Mouse (Mus musculus): ENCODE measurements around the gene Cdk9.

Gene Cdk9

GRCm38 (mm10) chr2:32712934-32713817 is at the start of gene Cdk9:
Gene Cdk9, minus strand, starts transcription at chr2:32713076.
- DNase-seq (ENCODE audit: low spot score in 2 of 2): peak; percentile 95 to 96

GRCm38 (mm10) chr2:32761859-32762258 is 49.0 kb upstream of the Cdk9 start:
- DNase-seq (ENCODE audit: low spot score in 2 of 2): no peak

- DNase-seq (ENCODE audit: low spot score in 2 of 2): no peak
Measured at GRCm38 (mm10) chr2:32761361-32761760, 48.5 kb upstream of the Cdk9 start.

GRCm38 (mm10) chr2:32759001-32759400 is 46.1 kb upstream of the Cdk9 start:
- no peak for DNase-seq (ENCODE audit: low spot score in 2 of 2)

GRCm38 (mm10) chr2:32758503-32758902 is 45.6 kb upstream of the Cdk9 start:
- DNase-seq (ENCODE audit: low spot score in 2 of 2): no peak

GRCm38 (mm10) chr2:32757056-32757845 is 44.4 kb upstream of the Cdk9 start, which contains the start of gene Tor2a:
Gene Tor2a, plus strand, starts transcription at chr2:32757234.
- peak; percentile 96 to 97 for DNase-seq (ENCODE audit: low spot score in 2 of 2)

- no peak for DNase-seq (ENCODE audit: low spot score in 2 of 2)
Measured at GRCm38 (mm10) chr2:32756674-32757055, 43.8 kb upstream of the Cdk9 start.

- no peak for DNase-seq (ENCODE audit: low spot score in 2 of 2)
Measured at GRCm38 (mm10) chr2:32752181-32752580, 39.3 kb upstream of the Cdk9 start.

GRCm38 (mm10) chr2:32751665-32752033 is 38.8 kb upstream of the Cdk9 start:
- no peak for DNase-seq (ENCODE audit: low spot score in 2 of 2)

- no peak for DNase-seq (ENCODE audit: low spot score in 2 of 2)
Measured at GRCm38 (mm10) chr2:32750887-32751664, 38.2 kb upstream of the Cdk9 start.

- DNase-seq (ENCODE audit: low spot score in 2 of 2): no peak
Measured at GRCm38 (mm10) chr2:32750199-32750598, 37.3 kb upstream of the Cdk9 start.

- DNase-seq (ENCODE audit: low spot score in 2 of 2): no peak
Measured at GRCm38 (mm10) chr2:32749082-32749481, 36.2 kb upstream of the Cdk9 start.

- DNase-seq (ENCODE audit: low spot score in 2 of 2): no peak
Measured at GRCm38 (mm10) chr2:32744272-32744982, 31.6 kb upstream of the Cdk9 start.

GRCm38 (mm10) chr2:32742173-32742531 is 29.3 kb upstream of the Cdk9 start:
- no peak for DNase-seq (ENCODE audit: low spot score in 2 of 2)

- DNase-seq (ENCODE audit: low spot score in 2 of 2): no peak
Measured at GRCm38 (mm10) chr2:32741273-32742172, 28.6 kb upstream of the Cdk9 start.

- DNase-seq (ENCODE audit: low spot score in 2 of 2): no peak
Measured at GRCm38 (mm10) chr2:32740916-32741272, 28.0 kb upstream of the Cdk9 start, which contains the start of gene 6330409D20Rik. Gene 6330409D20Rik, minus strand, starts transcription at chr2:32741016.

GRCm38 (mm10) chr2:32739311-32739710 is 26.4 kb upstream of the Cdk9 start:
- no peak for DNase-seq (ENCODE audit: low spot score in 2 of 2)

- no peak for DNase-seq (ENCODE audit: low spot score in 2 of 2)
Measured at GRCm38 (mm10) chr2:32737008-32737407, 24.1 kb upstream of the Cdk9 start.

GRCm38 (mm10) chr2:32736306-32736829 is 23.5 kb upstream of the Cdk9 start:
- peak; percentile 52 to 73 for DNase-seq (ENCODE audit: low spot score in 2 of 2)

- no peak for DNase-seq (ENCODE audit: low spot score in 2 of 2)
Measured at GRCm38 (mm10) chr2:32734933-32735332, 22.1 kb upstream of the Cdk9 start.
